Mouse (Mus musculus) frontal cortex, postnatal 36 days (tissue): ENCODE measurements at regions not wholly inside any gene's neighbourhood (a gene's known extent, or its start where the extent isn't known, plus 50 kb on each side); places are given as distances from the start of the nearest gene placed in this dataset.

ENCODE experiments used
- DNase-seq, 2 experiments: peaks; one replicate each; pipeline ENCODE4 v3.0.0; 2022; ENCODE audit warnings: low spot score in 2 of 2

DNA sequence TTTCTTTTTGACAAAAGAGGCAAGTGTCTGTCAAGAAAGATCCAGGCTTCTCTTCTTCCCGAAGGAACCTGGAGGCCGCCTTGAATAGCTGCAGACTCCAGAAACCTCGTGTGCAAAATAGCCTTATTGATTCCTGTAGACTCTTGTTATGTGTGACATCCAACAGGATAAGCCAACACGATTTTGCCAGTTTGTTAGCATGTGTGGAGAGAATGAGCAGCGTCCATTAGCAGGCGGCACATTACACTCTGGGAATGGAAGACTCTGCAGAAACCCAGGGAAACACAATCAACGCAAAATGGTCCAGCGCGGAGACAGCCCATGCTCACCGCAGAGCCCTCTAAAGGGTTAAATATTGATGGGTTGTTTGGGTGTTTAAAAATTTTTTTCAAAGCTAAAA, 1014.9 kb downstream of the Adgrl2 start:
- no peak for DNase-seq

DNA sequence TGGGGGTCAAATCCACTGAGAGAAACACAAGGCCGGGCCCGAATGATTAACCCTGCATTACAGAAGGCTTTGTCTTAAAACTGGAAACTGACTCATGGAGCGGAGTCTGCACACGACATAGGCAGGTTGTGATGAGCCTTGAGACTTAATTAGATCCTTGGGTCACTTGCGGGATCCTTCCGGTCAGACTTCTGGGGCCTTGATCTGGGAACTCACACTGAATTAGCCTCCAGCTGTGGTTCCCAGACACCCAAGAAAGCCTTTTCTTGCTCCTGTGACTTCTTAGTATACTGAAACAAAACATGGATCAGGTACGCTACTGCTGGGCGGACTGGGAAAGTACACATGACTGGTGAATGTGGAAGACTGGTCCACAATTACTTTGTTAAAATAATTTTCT, 1015.8 kb downstream of the Adgrl2 start:
- no peak for DNase-seq

DNA sequence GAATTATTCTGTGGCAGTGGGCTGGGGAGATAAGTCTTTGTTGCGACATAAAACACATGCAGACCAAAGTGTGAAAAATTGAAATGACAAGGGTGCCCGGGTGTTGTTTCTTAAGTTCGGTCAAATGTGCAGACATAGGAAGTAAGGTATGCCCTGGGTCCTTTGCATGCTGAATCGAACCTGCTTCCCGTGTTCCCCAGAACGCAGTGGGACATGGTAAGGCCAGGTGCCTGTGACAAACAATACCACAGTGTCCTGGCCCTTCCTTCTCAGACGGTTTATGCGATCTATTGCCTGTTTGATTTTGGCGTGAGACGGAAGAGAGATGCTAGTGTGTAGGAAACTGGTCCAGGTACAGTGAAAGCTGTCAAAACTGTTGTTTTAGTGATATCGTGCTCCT, 1022.1 kb downstream of the Adgrl2 start:
- DNase-seq: no peak

DNA sequence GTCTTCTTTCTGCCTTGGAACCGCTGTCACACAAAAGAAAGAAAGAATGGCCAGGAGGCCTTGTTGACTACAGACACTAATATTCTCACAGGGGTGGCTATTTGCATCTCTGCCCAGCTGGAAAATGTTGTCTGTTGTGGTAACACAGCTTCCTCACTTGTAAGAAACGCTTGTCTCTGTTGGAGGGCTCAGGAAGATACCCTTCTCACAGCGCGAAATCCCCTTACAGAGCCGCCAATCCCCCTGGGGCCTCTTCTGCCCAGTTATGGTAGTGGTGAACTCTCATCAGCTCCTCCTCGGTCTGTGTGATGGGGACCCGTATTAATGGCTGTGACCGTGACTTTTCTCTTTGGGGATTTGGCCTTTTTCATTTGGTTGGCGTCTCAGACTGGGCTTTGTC, 1022.5 kb downstream of the Adgrl2 start:
- DNase-seq: no peak

DNA sequence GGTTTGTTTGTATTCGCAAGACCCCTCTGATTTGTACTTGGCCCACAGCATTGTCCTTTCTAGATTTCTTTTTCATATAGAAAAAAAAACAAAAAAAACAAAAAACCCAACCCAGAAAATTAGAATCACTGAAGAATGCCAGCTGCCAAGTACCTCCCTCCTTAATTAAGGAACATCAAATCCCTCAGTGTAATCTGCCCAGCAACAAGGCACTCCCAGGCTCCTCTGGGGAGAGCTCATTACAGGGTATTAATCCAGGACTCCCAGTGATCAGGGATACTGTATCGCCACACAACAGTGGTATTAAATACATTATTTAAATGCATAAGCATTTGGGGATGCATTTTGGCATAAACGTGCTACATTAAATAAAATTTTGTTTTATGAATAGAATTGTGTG, 1023.1 kb downstream of the Adgrl2 start:
- DNase-seq: no peak

DNA sequence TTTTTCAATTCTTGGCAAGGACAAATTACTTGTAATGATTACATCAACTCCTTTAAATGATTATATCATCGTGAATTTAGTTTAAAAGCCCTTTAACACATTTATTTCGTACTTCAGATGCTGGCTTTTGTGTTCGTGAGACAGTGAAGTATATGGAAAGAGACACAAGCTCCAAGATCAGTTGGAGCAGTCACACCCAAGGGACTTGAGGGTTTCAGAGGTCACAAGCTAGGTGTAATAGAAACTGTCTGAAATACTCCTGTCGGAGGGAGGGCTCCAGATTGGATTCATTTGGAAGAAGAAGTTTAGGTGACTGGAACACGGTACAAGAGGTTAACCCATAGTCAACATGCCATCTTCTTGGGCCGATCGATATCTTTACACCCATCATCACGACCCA, 1023.5 kb downstream of the Adgrl2 start:
- no peak for DNase-seq

DNA sequence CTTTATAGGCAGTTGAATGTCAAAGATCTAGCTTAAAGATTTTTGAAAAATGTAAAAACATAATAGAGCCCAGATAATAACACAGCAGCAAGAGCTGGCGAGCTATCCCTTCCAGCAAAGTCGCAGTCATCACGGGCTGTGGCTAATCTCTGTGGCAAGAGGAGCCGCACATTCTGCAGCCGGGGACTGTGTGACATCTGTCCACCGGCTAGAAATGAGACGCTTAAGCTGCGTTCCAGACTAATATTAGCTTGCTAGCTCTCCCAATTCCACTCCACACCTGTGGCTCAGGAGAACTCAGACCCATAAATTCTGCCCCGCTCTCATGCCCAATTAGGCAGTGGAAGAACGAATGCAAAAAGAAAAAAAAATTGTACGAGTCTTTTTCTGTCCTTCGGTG, 1024.0 kb downstream of the Adgrl2 start:
- DNase-seq: no peak

DNA sequence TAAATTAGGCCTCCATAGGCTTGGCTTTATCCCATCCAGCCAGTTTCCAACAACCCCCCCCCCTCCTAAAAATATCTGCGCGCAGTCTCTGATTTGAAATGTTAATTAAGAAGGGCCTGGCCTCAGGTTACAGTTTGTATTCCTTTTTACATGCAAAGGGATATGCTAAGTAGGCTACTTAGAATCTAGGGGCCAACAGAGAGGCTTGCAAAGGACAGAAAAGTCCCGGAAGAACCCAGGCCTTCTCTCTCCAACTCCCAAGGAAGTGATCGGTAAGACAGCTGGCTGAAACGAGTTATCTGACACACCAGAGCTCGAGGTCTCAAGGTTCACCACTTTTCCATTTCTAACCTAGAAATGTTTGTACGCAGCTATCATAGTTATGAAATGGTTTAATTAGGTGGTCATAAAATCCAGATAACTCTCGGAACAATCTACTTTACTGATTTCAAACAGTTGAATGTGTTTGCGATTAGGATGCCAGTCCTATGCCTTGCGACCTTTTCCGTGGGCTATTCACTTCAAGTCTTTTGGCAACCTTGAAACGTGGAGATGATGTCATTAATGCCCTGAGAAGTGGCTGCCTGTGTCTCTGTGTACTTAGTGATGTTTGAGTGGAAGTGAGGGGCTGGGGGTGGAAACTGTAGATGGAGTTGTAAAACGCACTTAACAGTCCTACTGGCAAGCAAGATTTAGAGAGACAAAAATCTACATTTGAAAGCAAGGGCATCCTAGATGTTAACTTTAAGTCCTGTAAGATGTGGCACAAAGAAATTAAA, 1026.5 kb downstream of the Adgrl2 start:
- no peak for DNase-seq

DNA sequence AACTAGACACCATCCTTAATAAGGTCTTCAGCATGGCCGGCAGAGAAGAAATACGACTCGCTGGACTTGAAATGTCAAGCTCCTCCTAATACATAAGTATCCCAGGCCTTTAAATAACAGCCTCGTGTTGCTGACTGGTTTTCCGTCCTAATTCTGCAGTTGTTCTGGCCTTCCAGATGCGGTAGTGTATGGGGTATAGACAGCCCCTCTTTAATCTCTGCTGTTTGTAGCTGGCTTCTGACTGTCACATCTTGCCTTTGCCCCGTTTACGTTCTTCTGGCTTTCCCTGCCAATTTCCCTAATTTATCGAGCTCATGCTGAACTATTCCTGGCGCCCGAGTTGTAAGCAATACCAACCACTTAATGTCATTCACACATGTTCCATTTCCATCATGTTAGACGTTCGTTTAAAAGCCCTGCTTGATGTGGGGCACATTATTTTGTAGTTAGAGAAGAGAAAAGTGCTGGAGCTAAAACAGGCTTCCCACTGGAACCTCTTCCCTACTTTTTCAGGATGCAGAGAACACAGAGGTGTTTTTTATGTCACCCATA, 1042.2 kb downstream of the Adgrl2 start:
- no peak for DNase-seq

DNA sequence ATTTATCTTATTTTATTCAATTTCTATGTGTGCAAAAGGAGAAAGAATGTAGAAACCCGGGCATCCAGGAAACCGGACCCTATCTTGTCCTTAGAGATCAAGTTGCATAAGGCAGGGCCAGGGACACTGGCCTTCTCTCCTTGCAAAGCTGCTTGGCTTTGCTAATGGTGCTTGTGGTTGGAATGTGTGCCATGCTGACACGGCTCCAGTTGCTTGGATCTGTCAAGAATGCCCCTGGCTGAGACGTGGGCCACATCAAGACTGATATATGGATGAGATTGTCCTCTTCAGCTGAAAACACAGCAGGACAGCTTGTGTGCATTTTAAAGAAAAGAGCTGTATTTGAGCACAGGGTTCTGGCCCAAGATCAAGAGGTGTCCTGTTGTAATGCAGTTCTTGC, 1047.0 kb downstream of the Adgrl2 start:
- DNase-seq: no peak

DNA sequence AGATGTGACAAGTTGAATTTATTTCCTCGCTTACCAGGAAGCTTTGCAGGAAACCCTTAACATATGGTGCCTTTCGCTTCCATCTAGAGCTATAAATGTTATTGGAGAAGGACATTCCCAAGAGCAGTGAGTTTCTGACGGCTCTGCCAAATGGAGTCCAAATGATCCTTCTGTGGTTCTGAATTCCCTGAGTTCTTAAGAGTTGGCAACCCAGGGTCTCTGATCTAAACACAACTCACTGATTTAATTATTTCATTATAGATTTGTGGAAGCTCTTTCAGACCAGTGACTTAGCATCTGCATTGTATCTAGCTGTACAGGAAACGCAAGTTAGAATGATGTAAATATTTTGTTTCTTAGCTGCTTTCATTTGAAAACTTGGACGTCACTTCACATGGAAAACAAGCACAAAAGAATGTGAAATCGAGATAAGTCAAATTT, 1059.5 kb downstream of the Adgrl2 start:
- peak; percentile 12 to 46 for DNase-seq

DNA sequence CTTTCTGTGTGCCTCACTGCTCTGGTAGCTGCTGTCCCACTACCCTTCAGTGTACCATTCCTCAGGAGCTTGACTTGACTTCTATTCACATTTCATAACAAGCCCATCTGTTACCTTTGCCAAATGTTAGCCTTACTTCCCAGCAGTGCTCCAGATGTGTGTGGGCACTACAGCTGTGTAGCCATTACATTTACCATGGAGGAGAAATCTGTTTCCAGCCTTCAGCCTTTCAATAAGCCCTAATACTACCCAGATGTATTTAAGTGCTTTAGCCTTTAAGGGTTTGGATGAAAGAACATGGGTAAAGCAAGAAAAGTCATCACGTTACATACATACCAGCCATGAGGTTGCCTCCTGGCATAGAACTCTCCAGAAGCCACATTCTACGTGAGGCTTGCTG, 1068.0 kb downstream of the Ttll7 start:
- no peak for DNase-seq

DNA sequence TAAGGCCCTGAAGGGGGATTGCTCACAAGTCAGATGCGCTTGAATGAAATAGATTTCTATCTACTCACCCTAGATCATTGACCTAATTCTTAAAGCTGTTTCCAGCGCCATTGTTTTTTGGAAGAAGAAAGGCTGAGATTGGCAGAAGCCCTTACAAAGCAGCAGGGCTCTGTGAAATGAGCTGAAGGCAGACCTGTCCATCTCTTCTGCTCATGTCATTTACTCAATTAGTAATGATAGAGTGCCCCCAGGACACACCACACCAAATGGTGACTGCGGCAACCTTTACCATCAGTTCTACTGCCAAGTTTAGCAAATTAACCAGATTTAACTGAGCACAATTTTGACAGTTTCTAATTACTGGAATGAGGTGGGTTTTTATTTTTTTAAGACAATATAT, 1067.5 kb downstream of the Ttll7 start:
- no peak for DNase-seq

DNA sequence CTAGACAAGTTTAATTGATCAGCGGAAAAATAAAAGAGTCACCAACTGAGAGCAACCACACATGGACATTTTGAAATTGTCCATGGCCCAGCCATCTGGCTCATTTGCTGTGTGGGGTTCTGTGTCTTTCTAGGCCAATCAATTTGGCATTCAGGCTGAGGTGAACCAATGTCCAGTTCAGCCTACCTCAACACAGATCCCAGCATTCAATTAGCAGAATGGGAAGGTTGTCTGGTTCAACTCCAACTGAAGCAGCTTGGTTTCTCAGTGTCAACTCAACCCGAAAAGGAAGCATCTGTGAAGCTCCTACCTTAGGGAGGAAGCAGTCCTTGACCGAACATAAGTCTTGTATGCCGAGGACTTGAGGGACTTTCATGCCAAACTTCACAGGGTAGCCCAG, 1067.0 kb downstream of the Ttll7 start:
- no peak for DNase-seq

DNA sequence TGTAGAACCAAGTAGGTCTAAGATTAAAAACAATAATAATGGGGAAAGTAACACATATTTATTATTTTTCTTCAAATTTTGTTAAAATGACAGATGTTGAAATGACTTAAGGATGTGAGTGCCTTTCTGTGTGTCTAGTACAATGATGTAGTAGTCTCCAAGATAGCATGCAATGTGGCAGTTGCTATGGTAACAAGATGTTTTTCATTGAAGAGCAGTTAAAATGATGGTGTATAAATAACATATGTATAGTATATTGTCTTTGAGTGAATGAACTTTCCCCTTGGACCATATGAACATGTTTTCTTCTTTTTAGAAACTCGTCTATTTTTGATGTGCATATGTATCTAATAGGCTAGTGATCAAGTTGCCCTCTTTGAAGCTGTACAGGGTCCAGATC, 1044.6 kb downstream of the Ttll7 start:
- no peak for DNase-seq

DNA sequence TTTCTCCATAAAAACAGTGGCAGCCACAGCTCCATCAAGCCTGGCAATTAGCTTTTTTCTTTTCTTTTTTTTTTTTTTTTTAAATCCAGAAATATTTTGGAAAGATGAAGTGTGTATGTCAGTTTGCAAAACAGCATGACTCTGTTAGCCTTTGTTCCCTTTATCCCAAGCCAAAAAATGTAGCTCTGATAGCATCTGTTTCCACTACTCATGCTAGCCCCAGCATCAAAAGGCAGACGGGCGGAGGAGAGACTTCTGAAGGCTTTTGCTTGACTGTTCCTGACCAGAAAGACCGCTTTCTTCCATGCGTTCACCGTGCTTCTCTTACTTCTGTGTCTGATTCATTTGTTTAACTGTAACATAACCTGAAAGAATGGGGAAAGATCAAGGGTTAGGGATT, 1039.5 kb downstream of the Ttll7 start:
- DNase-seq: no peak

DNA sequence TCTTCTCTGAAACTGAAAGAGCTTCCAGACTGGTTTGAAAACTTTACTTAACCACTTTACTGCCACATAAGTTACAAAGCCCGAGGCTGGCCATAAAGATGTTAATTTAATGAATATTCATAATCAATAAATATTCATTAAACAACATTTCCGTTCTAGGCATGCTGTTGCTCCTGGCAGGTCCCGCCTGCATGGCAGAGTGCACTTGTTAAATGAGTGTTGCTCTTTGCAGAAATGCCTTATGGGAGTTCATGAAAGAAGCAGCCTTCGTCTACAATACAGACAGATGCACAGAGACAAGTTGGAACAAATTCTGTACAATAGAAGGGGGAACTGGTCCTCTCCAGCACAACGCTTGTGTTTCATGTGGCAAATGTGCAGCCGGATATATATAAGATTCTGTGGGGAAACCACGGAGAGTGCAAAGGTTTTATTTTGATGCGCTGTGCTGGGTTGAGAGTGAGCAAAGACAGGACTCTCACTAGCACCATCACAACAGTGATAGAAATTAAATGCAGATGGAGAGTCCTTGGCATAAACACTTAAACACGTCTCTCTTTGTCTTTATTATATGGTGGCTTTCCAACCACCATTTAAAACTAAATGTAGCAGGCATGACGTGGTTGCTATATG, 1034.2 kb downstream of the Ttll7 start:
- no peak for DNase-seq

DNA sequence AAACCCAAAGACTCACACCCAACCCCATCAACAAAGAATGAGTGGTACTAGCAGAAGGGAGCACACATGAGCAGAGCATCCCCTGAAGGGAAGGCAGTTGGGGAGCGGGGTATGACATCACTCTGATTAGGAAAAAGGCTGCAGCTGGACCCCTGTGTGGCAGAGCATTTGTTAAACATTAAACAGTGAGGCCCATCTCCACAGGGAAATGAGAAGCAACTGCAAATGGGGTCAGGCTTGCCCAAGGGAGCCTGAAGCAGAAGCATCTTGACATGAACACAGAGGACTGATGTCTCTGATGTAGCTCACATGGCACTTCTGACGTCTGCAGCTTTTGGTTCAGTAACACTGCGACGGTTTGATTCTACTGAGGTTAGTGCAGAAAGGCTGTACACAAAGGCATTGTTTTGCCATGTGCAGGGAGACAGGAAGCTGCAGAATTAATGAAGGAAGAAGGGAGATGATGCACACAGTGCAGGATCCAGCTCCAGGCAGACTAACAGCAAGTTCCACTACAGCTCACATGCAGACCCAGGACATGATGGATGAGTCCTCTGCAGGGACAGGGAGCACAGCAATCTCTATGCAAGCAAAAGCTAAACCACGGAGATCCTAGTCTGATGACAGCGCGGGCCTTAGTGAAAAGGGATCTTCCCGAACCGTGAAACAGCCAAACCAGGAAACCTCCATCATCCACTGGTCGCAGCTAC, 1030.9 kb downstream of the Ttll7 start:
- no peak for DNase-seq

DNA sequence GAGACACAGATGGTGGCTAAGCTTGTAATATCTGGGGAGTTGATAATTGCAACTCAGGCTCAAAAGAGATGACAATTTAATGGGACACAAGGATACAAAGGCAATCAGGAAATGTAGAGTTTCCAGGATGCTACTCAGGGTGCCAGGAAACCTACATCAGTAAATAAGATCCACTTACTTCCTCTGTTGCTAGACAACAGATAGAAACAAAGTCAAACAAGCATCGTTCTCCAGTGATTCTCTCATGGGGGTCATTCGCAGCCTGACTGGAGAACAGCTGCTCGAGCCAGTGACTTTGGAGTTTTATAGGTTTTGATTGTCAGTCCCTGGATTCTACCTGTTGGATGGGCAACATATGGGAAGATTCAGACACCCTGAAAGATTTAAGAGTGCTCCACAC, 1026.5 kb downstream of the Ttll7 start:
- DNase-seq: no peak

DNA sequence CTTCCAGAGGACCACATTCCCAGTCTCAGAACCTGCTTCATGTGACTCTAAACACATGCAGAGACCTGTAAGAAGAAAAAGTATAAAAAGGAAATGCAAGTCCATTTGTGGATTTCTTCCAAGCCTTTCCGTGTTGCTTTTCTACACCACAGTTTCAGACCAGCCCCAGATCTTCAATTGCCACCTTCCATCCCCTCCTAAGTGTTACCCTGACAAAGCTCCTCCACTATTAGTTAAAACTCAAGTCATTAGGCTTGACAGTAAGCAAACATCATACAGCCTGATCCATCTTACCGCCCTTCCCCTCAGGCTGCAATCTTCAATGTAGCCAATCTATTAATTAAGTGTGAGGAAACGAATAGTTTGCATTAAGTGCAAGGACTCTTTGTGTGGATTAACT, 1016.1 kb downstream of the Ttll7 start:
- no peak for DNase-seq

DNA sequence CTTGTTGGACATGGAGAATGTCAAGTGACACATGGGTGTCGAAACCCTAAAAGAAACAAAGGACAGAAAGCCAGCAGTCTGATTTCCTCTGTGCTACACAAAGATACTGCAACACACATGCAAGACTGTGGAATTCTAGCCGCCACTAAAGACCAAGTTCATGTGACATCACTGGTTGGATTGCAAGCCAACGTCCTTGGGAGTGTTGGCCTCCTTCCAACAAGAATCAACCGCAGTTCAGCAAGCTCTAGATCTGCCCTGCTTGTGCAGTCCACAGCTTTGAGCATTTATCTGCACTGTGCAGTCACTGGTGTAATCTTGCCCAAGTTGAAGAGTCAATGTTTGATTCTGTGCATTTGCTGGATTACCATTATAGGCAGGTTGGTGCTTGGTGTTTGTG, 1001.2 kb downstream of the Ttll7 start:
- DNase-seq: no peak

DNA sequence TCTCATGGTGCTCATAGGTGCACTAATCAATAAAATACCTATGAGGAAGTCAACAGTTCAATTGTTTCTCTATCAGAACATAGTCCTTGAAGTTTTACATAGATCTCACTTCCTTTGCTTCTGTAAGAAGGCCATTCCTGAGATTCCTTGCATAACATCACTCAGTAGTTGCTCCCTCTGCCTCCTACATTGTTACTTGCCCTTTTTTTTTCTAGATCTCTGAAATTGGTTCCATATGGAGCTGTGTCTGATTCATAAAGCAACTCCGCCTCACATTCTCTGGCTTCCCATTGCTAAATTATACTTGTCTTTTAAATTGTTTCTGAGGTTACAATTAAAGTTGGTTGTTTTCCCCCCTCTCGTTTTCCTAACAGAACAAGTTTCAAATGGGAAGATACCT, 1000.7 kb downstream of the Ttll7 start:
- no peak for DNase-seq

DNA sequence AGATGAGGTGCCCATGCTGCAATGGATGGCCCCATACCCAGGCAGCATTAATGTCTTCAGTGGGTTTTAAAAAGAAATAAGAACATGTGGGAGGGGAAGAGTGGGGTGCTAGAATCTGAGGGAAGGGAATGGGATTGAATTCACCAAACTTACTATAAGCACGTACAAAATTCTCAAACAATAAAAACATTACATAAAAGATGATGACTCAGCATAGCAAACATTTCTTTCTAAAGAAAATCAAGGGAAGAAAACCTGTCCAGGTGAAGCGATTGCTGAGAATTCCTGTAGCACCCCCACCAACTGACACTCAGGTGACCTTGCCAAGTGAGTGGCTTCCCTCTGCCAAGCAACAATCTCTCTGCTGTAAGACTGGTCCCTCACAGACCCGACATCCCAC, 989.2 kb downstream of the Ttll7 start:
- DNase-seq: no peak
